Mouse (Mus musculus): ENCODE data around the gene Gm2888. TPM values are rescaled to one million over a fixed set of nuclear protein-coding genes. Genes with fewer than 3 reads are reported as not detected.

Gene Gm2888
- not detected in 2 replicates for polyA plus RNA-seq (2012; rRNA removed; ENCODE audit: low replicate concordance)

DNA sequence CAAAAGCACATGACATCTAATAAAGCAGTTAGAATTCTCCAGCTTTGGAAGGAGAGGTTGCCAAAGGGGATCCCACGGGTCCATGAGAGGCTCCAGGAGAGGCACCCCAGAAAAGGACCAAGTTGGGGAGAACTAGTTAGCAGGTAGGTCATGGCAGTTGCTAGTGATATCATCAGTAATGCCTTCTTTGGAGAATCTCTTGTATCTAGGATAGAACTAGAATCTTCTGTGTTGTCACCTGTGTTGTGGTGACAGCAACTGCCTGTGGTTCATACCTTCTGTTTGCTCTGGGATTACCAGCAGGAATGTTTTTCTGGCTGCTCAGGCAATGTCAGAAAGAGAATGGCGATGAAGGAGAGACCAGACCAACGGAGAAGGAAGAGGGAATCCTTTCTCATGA lies at the start of gene Gm2888:
Gene Gm2888, plus strand, starts transcription at position 301 of the 400 bp plus-strand sequence.

DNA sequence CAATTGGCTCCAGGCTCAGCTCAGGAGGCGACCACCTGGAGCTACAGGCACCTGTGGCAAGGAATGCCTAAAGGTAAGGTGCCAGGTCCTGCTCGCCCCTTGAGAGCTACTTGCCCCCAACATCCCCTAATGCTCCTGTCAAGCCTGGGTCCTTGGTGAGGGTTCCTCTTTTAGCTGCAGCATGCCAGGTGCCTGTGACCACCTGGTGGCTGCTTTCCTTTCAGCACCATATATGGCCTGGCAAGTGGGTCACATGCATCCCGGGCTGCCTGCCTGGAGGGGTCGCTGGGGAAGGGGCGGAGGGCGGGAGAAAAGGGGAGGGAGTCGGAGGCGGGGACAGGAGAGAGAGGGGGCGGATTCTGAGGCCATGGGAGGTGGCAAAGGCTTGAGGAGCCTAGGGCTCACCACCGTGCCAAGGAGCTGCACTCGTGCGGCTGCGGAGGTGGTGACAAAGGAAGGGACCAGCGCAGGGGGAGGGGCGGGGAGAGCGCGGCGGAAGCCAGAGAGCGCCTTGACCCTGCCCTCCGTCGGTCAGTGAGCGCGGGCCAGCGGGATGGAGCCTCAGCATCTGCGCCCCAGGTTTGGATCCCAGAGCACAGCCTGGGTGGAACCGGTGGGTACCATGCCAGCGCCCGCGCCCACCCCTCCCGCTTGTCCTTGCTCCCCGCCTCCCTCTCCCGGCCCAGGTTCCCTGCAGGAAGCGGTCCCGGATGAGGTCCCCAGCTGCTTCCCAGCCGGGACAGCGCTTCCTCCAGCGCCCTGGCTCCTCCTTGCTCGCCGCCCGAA lies 19.1 kb downstream of the Gm2888 start, which contains the start of gene Gm2897:
Gene Gm2897, plus strand, starts transcription at position 559 of the 786 bp plus-strand sequence.

Other genes starting within 250 kb of the Gm2888 start
- 0.40 TPM in 1 of 2 replicates, not detected in the other for gene Gm2897, start 19.3 kb downstream of the Gm2888 start, polyA plus RNA-seq (2012; rRNA removed; ENCODE audit: low replicate concordance)
- gene Gm10340, start 104.0 kb downstream of the Gm2888 start, polyA plus RNA-seq (2012; rRNA removed; ENCODE audit: low replicate concordance): not detected in 2 replicates
- not detected in 2 replicates for gene Gm5795, start 158.3 kb downstream of the Gm2888 start, polyA plus RNA-seq (2012; rRNA removed; ENCODE audit: low replicate concordance)
- gene D830030K20Rik, start 178.5 kb downstream of the Gm2888 start, polyA plus RNA-seq (2012; rRNA removed; ENCODE audit: low replicate concordance): 0.53 TPM in 1 of 2 replicates, not detected in the other

Measured in mammary gland, adult 2 months (tissue).